Mouse (Mus musculus) left cerebral cortex, postnatal 14 days (tissue): ENCODE measurements around the gene Slc25a24. TPM values are rescaled to one million over a fixed set of nuclear protein-coding genes. Genes with fewer than 3 reads are reported as not detected.

ENCODE experiments used
- DNase-seq, 2 experiments: peaks; one replicate each; pipeline ENCODE4 v3.0.0; 2021 to 2022; ENCODE audit warnings: low spot score in 2 of 2, mixed read lengths in 1 of 2
- intact Hi-C: fragments of 180-260 bp; cut with DNase I; formaldehyde crosslinking; loops from one replicate; pipeline ENCODE4 v1.15.1; 2025
- long read RNA-seq, 2 experiments: library from polyadenylated mRNA; stranded (forward); transcript quantifications; one replicate each; pipeline ENCODE4 v2.0.0; 2021
- total RNA-seq, 2 experiments: library from RNA; stranded (reverse); gene quantifications; 2 replicates each; pipeline ENCODE4 v1.2.3; 2021

Gene Slc25a24
- total RNA-seq: 1 to 10 TPM; 2.9 to 3.3 TPM
- long read RNA-seq, experiment 1: 0 reads
- long read RNA-seq, experiment 2, partial matches to known transcripts: 1 of 1 reads
- long read RNA-seq, experiment 2, other reads (novel, unspliced or antisense): 0 of 1 reads

DNA sequence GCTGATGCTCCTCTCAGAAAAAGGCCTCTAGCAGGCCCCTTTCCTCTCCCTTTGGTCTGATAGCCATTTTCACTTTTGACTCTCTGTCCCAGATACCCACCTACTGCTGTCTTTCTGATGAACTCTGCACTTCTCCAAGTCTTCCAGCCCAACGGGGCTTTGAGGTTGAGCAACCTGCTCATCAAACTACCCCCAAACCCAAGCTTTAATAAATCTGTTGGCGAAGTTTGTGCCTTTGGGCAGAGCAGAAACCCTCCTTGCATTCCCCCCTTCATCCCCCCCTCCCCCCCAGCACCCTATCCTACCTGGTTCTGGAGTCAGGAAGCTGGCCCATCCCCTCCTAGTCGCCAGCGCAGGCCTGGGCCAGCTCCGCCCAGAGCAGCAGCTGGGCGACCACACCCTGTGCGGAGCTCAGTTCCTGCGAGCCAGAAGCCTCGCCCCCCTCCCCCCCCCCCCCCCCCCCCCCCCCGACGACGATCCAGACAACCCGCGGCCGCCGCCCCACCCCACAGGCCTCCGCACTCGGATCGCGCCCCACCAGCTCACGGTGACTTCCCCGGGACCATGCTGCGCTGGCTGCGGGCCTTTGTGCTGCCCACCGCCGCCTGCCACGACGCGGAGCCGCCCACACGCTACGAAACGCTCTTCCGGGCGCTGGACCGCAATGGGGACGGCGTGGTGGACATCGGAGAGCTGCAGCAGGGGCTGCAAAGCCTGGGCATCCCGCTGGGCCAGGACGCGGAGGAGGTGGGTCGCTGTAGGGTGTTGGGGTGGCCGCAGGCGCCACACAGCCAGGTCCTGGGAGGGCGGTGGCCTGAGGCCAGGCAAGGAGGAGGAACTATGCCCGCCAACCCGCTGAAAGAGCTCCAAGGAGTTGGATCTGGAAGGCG, at the start of gene Slc25a24:
TSS of gene Slc25a24 (plus strand) at position 509 of the 890 bp plus-strand sequence.
- peak; percentile 9 for DNase-seq
- intact Hi-C loops: no loop called here

DNA sequence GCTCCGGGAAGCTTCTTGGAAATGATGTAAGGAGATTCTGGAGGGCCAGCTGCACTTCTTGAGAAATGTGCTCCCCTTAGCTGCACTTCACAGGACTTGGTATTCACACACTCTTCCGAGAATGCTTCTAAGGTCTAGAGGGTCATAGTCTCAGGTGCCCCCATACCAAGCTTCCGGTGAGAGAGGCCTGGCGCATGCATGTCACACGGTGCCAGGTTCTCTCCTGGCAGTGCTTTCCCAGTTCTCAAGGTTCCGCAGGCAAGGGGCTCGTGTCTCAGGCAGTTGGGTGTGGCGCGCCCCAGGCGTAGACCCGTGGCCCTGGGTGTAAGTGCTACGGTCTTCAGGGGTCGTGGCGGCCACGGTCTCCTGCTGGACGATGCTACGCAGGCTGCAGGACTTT, 42.8 kb upstream of the Slc25a24 start, which contains the start of gene Slc25a54:
TSS of gene Slc25a54 (plus strand) at position 301 of the 400 bp plus-strand sequence.
- DNase-seq: no peak
- intact Hi-C loops: no loop called here

DNA sequence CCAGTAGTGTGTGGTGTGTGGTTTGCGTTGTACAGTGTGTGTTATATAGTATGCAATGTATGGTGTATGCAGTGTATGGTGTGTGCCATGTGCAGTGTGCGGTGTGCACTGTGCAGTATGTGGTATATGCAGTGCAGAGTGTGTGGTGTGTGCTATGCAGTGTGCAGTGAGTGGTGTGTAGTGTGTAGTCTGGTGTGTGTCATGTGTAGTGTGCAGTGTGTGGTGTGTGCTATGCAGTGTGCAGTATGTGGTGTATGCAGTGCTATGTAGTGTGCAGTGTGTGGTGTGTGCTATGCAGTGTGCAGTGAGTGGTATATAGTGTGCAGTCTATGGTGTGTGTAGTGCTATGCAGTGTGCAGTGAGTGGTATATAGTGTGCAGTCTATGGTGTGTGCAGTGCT, 38.5 kb upstream of the Slc25a24 start:
- DNase-seq: no peak
- intact Hi-C loops: no loop called here

DNA sequence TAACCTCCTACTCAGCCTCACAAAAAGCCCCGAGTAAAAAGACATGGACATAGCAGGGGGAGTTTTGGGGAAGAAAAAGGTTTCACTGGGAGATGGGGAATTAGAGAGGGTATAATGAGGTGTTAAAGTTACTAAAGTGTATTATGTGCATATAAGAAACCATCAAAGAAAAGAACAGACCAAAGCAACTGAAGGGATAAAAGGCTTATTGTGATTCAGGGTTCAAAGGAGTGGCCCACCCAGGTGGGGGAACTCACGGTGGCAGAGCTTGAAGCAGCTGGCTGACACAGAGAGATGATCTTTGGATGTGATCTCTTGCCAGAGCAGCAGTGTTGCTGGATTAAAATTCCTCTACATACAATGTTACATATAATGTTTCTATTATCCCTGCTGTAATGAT, 34.5 kb upstream of the Slc25a24 start:
- DNase-seq: no peak
- intact Hi-C loops: no loop called here

DNA sequence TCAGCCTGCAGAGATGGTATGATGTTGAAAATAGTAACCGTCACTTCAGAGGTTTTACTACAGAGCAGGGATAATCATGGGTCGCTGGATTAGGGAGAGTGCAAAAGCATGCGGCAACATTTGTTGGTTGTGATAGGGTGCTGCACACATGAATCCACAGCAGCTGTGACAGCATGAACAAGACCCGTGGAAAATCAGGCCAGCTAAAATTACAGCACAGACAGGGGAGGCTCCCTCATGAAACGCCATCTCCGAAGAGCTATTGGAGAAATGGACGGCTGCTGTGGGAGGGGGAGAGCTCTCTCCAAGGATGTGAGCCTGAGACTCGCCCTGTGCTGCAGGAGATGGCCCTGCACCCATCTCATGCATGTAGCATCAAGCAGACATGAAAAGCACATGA, 18.2 kb upstream of the Slc25a24 start:
- intact Hi-C loops: no loop called here
- DNase-seq: peak in 1 of 2 experiments; percentile 35

DNA sequence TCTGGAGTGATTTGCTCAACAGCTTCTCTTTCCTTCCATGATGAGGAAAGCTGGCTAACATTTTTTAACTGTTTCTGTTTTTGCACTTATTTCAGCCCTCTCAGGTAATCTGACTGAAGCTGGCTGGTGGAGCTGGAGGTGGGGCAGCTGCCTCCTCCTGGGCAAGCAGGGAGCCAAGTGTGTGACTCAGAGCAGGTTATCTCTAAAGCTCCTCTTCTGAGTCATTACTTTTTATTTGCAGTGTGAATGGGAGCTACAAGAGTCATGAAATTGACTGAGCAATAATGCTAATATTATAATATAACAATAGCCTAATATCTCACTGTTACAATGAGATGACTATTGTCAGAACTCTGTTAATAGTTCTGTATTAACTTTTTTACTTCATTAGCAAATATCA, 5.8 kb upstream of the Slc25a24 start:
- intact Hi-C loops: no loop called here
- no peak for DNase-seq

DNA sequence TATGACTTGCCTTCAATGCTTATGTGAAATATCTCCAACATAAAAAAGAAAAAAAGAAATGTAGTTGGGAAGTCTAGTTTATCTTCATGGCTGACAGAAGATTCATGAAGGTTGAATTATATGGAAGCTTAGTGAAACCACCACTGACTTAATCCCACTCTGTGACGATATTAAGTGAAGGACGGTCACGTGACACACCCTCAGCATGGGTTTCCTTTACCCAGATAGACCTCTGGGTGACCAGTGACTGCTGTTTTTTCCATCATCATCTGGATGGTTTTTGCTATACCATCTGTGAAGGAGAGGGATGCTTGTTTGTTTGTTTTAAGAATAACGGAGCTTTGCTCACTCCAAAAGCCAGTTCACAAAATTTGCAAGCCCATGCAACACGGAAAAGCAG, 3.4 kb upstream of the Slc25a24 start:
- intact Hi-C loops: no loop called here
- no peak for DNase-seq

DNA sequence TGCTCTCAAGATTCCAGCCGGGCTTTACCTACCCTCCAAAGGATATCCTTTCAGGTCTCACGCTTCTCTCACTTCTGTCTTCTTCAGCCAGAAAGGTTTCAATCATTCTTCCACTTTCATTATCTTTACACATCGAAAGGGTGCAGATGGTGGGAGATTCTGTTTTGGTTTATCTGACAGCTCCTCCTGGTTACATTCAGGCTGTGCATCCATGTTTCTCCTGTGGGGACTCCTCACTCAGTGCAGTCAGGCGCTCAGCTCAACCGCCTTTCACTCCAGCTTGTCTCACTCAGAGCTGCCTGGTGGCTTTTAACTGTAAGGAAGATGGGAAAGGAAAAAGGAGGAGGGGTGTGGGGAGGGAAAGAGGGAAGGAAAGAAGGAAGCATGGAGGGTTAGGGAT, 3.0 kb upstream of the Slc25a24 start:
- no peak for DNase-seq
- intact Hi-C loops: no loop called here

DNA sequence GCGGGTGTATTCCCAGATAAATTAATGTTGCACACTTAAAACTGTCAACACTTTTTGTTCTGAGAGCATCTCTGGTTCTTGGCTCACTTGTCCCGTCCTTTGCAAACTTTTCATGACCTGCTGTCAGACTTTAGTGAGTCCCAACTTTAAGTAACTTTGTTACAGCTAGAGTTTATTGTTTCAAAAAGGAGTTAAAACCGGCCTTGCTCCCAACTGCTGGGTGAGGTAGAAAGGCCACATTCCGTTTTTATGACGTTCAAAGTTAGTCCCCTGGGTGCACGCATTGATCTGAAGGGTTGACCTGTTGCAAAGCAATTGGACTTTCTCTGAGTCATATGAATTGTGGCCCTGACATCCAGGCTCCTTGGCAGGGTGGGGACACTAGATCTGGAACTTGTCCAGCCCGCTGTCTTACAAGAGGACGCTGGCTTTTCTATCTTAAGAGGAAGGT, 607 bp downstream of the Slc25a24 start:
- no peak for DNase-seq
- intact Hi-C loops: no loop called here

DNA sequence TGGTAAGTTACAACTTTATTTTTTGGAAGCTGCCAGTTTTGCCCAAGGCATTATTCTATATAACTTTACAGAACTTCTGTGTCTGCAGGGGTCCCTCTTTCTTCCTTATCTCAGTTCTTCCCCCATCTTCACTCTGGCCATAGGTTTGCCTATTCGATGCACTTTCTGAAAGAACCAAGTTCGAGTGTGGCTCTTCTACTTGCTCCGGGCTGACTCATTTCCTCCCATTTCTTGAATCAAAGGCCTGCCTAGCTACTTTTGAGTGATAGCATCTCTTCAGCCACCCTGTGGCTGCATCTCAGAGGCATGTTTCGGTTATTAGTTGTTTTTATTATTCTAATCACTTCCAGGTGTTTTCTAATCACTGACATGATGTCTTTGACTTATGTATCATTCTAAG, 1.1 kb downstream of the Slc25a24 start:
- intact Hi-C loops: no loop called here
- DNase-seq: no peak

DNA sequence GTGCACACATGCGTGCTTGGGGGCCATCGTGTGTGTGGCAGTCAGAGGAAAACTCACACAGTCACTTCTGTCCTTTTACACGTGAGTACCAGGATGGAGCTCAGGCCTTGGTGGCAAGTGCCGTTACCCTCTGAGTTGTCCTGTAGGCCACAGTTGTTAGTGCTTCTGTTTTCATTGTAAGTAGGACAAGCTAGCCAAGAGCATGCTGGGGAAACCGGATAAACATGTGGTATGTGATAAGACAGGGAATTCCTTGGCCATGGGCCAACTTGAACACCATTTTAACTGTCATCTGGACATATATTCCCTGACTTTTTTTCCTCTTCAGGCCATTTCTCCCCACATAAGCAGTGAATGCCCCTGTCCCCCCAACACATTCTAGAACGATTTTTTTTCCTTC, 2.6 kb downstream of the Slc25a24 start:
- DNase-seq: no peak
- intact Hi-C loops: no loop called here

DNA sequence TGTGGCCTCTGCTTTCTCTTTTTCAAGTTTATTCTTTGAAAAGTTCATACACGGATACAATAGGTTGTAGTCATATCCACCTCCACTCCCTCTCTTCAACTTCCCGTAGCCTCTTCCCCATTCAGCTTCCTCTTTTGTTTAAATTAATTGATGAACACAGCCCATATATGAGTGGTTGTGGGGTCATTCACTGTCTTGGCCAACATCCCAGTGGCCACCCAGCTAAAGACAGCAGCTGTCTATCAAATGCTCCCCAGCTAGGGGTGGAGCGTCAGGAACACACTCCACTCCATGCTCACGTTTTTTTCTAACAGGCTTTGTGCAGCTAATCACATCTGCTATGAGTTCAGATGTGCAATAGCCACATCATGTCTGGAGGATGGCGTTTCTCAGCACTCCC, 6.8 kb downstream of the Slc25a24 start:
- DNase-seq: no peak
- intact Hi-C loops: no loop called here

DNA sequence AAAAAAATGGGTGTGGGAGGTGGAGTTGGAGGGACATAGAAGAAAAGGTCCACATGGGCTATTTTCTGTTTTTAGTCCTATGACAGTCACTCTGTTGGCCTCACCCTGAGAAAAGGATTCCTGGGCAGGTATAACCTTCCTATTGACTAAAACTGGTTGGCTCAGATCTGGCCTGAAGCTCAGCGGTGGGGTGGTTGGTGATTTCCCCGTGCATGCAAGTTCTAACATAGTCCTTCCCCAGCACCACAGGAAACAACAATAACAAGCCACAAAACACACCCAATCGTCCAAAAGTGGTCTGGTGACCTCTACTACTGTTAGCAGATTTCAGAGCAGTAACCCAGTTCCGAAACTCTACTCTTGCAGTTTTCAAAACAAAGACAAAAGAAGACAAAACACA, 10.0 kb downstream of the Slc25a24 start:
- DNase-seq: no peak
- intact Hi-C loops: no loop called here

DNA sequence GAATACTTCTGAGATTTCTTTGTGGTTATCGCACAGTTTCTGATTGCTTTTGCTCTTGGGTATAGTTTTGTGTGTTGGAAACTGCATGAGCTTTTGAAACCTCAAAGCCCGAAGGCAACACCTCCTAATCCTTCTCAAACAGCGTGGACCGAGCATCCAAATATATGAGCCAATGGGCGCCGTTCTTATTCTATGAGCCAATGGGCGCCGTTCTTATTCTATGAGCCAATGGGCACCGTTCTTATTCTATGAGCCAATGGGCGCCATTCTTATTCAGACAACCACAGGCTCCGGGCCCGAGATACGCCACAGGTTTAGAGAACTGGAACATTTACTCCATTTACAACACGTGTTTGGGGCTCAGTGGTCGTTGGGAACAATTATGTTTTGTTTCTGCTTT, 11.1 kb downstream of the Slc25a24 start:
- DNase-seq: no peak

DNA sequence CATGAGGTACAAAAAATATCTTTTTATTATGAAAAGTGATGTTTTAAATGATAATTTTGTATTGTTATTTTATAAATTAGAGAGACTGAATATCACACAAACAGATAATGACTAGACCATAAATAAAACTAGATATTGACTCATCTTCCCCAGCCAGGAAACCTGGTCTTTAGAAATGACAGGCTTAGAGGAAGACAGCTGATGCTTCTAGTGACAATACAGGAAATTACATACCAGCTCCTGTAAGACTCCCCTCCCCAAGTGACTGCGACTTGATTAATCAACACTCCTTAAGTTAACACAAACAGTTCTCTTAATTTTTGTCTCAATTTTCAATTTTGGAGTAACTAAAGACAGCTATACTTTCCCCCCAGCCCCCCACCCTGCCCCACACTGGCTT, 12.4 kb downstream of the Slc25a24 start:
- DNase-seq: no peak
- intact Hi-C loops: no loop called here

More for the DNA sequence above, 11.1 kb downstream of the Slc25a24 start:
- intact Hi-C loops: no loop called here

DNA sequence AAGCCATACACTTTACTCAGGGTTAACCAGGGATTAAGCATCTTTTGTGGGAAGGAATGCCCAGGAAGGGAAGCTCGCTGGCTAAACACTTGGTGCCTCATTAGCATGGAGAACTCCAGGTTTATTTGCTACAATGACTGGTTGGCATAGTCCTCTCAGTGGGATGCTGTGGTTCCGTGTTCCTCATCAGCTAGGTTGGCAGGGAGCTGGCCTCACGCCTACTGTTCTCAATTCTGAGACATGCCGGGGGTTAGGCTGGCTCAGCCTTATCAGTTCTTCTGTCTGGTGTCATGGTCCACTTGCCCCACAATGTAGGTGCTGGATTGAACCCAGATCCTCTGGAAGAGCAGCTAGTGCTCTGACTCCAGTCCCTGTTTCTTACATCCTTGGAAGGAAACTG, 29.6 kb downstream of the Slc25a24 start:
- intact Hi-C loops: no loop called here
- no peak for DNase-seq

DNA sequence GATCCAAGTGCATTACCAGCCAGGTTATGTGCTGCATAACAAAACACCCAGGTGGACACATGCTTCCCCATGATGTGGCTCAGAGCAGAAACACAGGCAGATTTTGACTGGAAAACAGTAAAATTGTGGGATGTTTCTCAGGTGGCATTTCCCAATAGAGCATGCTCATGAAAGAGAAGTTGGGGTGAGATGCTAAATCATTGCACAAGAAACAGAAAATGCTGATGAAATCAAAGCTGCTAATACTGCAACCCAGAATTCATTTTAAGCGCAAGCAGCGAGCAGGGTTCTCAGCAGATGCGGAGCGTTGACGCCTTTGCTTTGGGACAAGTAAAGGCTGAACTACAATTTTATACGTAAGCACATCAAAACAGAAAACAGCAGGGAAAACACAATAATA, 30.5 kb downstream of the Slc25a24 start:
- DNase-seq: no peak
- intact Hi-C loops: no loop called here

DNA sequence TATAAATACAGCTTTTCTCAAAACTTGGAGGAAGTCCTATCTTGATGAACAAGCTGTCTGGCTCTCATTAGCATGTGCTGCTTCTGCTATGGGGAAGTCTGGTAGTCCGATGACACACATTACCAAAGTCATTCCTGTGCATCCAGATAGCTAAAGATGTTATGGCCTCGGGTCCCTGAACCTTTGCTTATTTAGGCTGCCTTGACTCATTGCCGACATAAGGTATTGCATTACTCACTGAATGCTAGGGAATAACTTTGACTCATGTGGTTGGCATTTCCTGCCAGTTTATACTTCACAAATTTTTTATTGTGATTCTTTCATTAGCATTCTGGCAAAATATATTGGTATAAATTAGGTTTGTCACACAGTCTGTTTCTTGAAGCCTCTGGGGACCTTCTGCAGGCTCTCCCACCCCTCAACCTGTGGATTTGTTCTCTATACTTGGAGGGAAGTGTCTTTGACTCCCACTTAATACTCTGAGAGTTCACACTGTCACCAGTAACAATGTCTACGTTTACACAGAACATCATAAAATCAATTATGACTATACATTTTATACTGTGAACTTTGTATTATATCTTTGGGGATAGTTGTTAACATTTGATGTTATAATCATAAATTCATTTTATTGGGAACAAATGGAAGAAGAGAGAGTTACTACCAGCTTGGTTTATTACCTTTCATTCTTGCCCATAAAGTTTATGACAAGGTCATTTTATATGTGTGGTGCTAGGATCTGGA, 33.1 kb downstream of the Slc25a24 start:
- DNase-seq: no peak
- intact Hi-C loops: no loop called here

DNA sequence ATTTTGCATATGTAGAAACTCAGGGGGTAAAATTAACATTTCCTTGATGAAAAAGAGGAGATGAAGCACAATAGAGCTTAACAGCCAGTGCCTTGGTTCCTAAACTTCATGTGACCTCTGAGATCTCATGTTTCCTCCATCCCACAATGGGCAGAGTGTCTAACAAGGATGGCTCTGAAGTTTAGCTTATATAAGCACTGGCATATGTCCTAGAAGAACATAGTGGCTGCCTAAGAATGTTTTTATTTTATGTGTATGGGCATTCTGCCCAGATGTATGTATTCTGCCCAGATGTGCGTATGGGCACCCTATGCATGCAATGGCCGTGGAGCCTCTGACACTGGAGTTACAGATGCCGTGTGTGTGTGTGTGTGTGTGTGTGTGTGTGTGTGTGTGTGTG, 34.5 kb downstream of the Slc25a24 start:
- intact Hi-C loops: no loop called here
- no peak for DNase-seq

DNA sequence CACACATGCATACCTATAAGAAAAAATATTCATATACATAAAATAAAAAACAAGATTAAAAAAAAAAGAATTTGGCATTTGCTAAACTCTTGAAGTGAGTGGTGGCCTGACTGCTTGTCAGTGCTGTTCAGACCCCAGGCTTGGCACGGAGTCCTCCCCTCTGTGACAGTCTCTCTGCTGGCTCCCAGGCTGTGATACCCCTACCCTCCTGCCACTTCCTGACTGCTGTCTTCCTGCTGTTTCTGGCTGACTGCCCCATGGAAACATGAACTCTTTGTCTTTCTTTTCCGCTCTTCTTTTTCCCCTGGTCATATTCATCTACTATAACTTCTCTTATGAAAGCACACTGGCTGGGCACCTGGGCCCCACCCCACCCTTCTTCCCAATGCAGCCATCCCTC, 41.1 kb downstream of the Slc25a24 start:
- intact Hi-C loops: no loop called here
- DNase-seq: no peak
